Mouse (Mus musculus): ENCODE measurements around the gene Mylk. TPM values are rescaled to one million over a fixed set of nuclear protein-coding genes. Genes with fewer than 3 reads are reported as not detected.
A peak's percentile ranks its signal among the peaks of the same experiment; 100 is the strongest.

Mylk gene
- polyA plus RNA-seq, 1 experiment from 2014 or later, result 262 TPM

DNA sequence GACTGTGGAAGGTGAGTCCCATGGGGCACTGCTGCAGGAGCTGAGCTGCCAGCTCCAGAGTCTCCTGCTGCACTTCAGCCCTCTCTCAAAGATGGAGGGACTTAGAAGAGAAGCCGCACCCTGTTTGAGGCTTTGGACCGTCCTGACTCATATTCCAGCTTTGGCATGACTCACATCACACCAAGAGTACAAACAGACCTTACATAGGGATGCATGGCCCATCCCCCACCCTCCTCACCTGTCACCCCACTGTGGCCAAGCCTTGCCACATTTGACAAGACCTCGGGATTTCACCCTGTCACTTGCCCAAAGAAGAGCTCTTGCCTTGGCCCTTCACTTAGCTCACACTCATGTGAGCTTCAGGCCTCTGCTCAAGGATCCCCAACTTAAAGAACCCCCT, 115.8 kb downstream of the Mylk start:
- no peaks in the 10 kb centered on the region for H3K4me1 ChIP-seq (ENCODE audit: control insufficient read depth, insufficient read depth, low read length)
- H3K27ac ChIP-seq (ENCODE audit: low read length), result no peak overlapping the region
- WGBS, result 90% methylated on average over 3 of the region's 3 CpGs
- H3K36me3 ChIP-seq (ENCODE audit: control insufficient read depth, insufficient read depth, low read length), result no peaks in the 10 kb centered on the region
- no peaks in the 10 kb centered on the region for H3K27me3 ChIP-seq (ENCODE audit: control insufficient read depth, insufficient read depth, low read length)
- H3K4me2 ChIP-seq (replicated peaks; ENCODE audit: low read depth, low read length), result no peak overlapping the region
- no peak overlapping the region for H3K4me3 ChIP-seq (ENCODE audit: low read depth, low read length)
- ATAC-seq (ENCODE audit: insufficient number of reproducible peaks, insufficient read depth, low FRiP score, low read depth), result no peak
- H3K9ac ChIP-seq (replicated peaks; ENCODE audit: low read depth, low read length), result no peak overlapping the region
- no peaks in the 10 kb centered on the region for H3K9me3 ChIP-seq (ENCODE audit: control insufficient read depth, low read depth, low read length)

GRCm38 (mm10) chr16:34861744-34862365, 116.8 kb downstream of the Mylk start:
- Histone ChIP-seq H3K27ac (ENCODE audit: low read length) (no peak overlapping the region), H3K4me3 (ENCODE audit: low read depth, low read length) (no peak overlapping the region), H3K9me3 (ENCODE audit: control insufficient read depth, low read depth, low read length) (no peaks in the 10 kb centered on the region), H3K4me1 (ENCODE audit: control insufficient read depth, insufficient read depth, low read length) (no peaks in the 10 kb centered on the region), H3K4me2 (replicated peaks; ENCODE audit: low read depth, low read length) (no peak overlapping the region), H3K36me3 (ENCODE audit: control insufficient read depth, insufficient read depth, low read length) (no peaks in the 10 kb centered on the region), H3K9ac (replicated peaks; ENCODE audit: low read depth, low read length) (no peak overlapping the region), H3K27me3 (ENCODE audit: control insufficient read depth, insufficient read depth, low read length) (no peaks in the 10 kb centered on the region)
- no peak for ATAC-seq (ENCODE audit: insufficient number of reproducible peaks, insufficient read depth, low FRiP score, low read depth)
- WGBS, result 64% methylated on average over 10 of the region's 10 CpGs

- Histone ChIP-seq H3K36me3 (ENCODE audit: control insufficient read depth, insufficient read depth, low read length) (no peaks in the 10 kb centered on the region), H3K4me2 (replicated peaks; ENCODE audit: low read depth, low read length) (no peak overlapping the region), H3K9me3 (ENCODE audit: control insufficient read depth, low read depth, low read length) (no peaks in the 10 kb centered on the region), H3K27ac (ENCODE audit: low read length) (no peak overlapping the region), H3K9ac (replicated peaks; ENCODE audit: low read depth, low read length) (no peak overlapping the region), H3K4me3 (ENCODE audit: low read depth, low read length) (no peak overlapping the region), H3K4me1 (ENCODE audit: control insufficient read depth, insufficient read depth, low read length) (no peaks in the 10 kb centered on the region), H3K27me3 (ENCODE audit: control insufficient read depth, insufficient read depth, low read length) (no peaks in the 10 kb centered on the region)
- 86% methylated on average over 4 of the region's 4 CpGs for WGBS
- no peak for ATAC-seq (ENCODE audit: insufficient number of reproducible peaks, insufficient read depth, low FRiP score, low read depth)
Measured at GRCm38 (mm10) chr16:34865373-34865772, 120.4 kb downstream of the Mylk start.

GRCm38 (mm10) chr16:34867217-34867616, 122.2 kb downstream of the Mylk start:
- H3K4me1 ChIP-seq (ENCODE audit: control insufficient read depth, insufficient read depth, low read length), result no peaks in the 10 kb centered on the region
- WGBS, result 96% methylated on average over 2 of the region's 2 CpGs
- ATAC-seq (ENCODE audit: insufficient number of reproducible peaks, insufficient read depth, low FRiP score, low read depth), result no peak
- H3K36me3 ChIP-seq (ENCODE audit: control insufficient read depth, insufficient read depth, low read length), result no peaks in the 10 kb centered on the region
- H3K27me3 ChIP-seq (ENCODE audit: control insufficient read depth, insufficient read depth, low read length), result no peaks in the 10 kb centered on the region
- no peak overlapping the region for H3K4me2 ChIP-seq (replicated peaks; ENCODE audit: low read depth, low read length)
- H3K9ac ChIP-seq (replicated peaks; ENCODE audit: low read depth, low read length), result no peak overlapping the region
- H3K9me3 ChIP-seq (ENCODE audit: control insufficient read depth, low read depth, low read length), result no peaks in the 10 kb centered on the region
- H3K27ac ChIP-seq (ENCODE audit: low read length), result no peak overlapping the region
- H3K4me3 ChIP-seq (ENCODE audit: low read depth, low read length), result no peak overlapping the region

DNA sequence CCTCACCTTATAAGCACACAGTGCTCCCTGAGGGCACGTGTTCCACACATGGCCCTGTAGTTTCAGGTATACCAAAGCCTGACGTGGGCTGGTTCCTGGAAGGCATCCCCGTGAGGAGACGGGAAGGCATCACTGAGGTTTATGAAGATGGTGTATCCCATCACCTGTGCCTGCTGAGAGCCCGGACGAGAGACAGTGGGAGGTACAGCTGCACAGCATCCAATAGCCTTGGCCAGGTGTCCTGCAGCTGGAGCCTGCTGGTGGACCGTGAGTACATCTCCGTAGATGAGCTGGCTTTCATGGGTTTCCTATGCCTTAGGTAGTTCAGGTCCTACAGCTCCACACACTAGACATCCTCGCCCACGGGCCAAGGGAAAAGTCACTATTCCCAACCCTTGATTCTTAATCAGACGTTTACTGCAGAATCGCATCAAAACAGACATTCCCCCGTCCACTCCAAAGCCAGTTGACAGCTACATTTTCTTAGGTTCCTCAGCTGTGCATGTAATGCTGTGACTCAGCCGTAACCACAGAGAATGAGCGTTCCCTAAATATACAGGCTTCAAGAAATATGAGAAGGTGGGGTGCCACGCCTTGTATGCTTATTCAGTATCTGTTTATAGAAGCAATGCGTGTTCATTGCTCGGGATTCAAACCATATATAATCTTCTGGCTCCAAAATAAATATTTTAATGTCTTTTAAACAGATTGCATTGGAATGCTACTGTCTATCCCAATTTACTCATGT, 135.2 kb downstream of the Mylk start:
- no peak overlapping the region for H3K27ac ChIP-seq (ENCODE audit: low read length)
- H3K9ac ChIP-seq (replicated peaks; ENCODE audit: low read depth, low read length), result no peak overlapping the region
- H3K4me3 ChIP-seq (ENCODE audit: low read depth, low read length), result no peak overlapping the region
- no peaks in the 10 kb centered on the region for H3K36me3 ChIP-seq (ENCODE audit: control insufficient read depth, insufficient read depth, low read length)
- ATAC-seq (ENCODE audit: insufficient number of reproducible peaks, insufficient read depth, low FRiP score, low read depth), result 0 out of 2 replicates have a peak, but pooled peaks have one; percentile 11
- H3K27me3 ChIP-seq (ENCODE audit: control insufficient read depth, insufficient read depth, low read length), result no peaks in the 10 kb centered on the region
- WGBS, result 65% methylated on average over 18 of the region's 18 CpGs
- no peaks in the 10 kb centered on the region for H3K9me3 ChIP-seq (ENCODE audit: control insufficient read depth, low read depth, low read length)
- no peak overlapping the region for H3K4me2 ChIP-seq (replicated peaks; ENCODE audit: low read depth, low read length)
- peaks cover 9% of the 10 kb centered on the region; the same call in 1 of the 2 replicates for H3K4me1 ChIP-seq (ENCODE audit: control insufficient read depth, insufficient read depth, low read length)

- Histone ChIP-seq H3K36me3 (ENCODE audit: control insufficient read depth, insufficient read depth, low read length) (no peaks in the 10 kb centered on the region), H3K27ac (ENCODE audit: low read length) (no peak overlapping the region), H3K9me3 (ENCODE audit: control insufficient read depth, low read depth, low read length) (no peaks in the 10 kb centered on the region), H3K4me2 (replicated peaks; ENCODE audit: low read depth, low read length) (no peak overlapping the region), H3K9ac (replicated peaks; ENCODE audit: low read depth, low read length) (no peak overlapping the region), H3K4me3 (ENCODE audit: low read depth, low read length) (no peak overlapping the region), H3K4me1 (ENCODE audit: control insufficient read depth, insufficient read depth, low read length) (peaks cover 9% of the 10 kb centered on the region; the same call in 1 of the 2 replicates), H3K27me3 (ENCODE audit: control insufficient read depth, insufficient read depth, low read length) (no peaks in the 10 kb centered on the region)
- 45% methylated on average over 4 of the region's 4 CpGs for WGBS
- ATAC-seq (ENCODE audit: insufficient number of reproducible peaks, insufficient read depth, low FRiP score, low read depth), result no peak
Measured at GRCm38 (mm10) chr16:34880815-34881214, 135.8 kb downstream of the Mylk start.

DNA sequence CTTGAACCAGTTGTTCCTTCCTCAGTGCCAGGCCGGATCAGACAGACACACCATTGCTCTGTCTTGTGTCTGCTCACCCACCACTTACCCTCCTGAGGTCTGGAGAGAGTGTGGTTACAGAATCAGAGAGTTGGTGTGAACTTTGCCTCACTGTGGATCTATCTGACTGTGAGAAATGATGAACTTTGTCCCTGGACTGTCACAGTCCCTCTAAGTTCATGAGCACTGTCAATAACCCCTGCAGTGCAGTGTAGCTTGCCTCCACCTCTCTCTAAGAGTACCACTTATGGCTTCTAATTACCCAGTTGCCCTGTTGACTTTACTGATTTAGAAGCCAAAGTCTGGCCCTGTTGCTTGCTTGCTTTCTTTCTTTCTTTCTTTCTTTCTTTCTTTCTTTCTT, 142.0 kb downstream of the Mylk start:
- H3K36me3 ChIP-seq (ENCODE audit: control insufficient read depth, insufficient read depth, low read length), result no peaks in the 10 kb centered on the region
- no peak overlapping the region for H3K4me3 ChIP-seq (ENCODE audit: low read depth, low read length)
- H3K4me2 ChIP-seq (replicated peaks; ENCODE audit: low read depth, low read length), result no peak overlapping the region
- no peak overlapping the region for H3K27ac ChIP-seq (ENCODE audit: low read length)
- no peak for ATAC-seq (ENCODE audit: insufficient number of reproducible peaks, insufficient read depth, low FRiP score, low read depth)
- WGBS, result 96% methylated on average over 1 of the region's 1 CpGs
- H3K9me3 ChIP-seq (ENCODE audit: control insufficient read depth, low read depth, low read length), result no peaks in the 10 kb centered on the region
- H3K4me1 ChIP-seq (ENCODE audit: control insufficient read depth, insufficient read depth, low read length), result no peaks in the 10 kb centered on the region
- H3K9ac ChIP-seq (replicated peaks; ENCODE audit: low read depth, low read length), result no peak overlapping the region
- no peaks in the 10 kb centered on the region for H3K27me3 ChIP-seq (ENCODE audit: control insufficient read depth, insufficient read depth, low read length)

- no peaks in the 10 kb centered on the region for H3K27me3 ChIP-seq (ENCODE audit: control insufficient read depth, insufficient read depth, low read length)
- 79% methylated on average over 3 of the region's 3 CpGs for WGBS
- H3K27ac ChIP-seq (ENCODE audit: low read length), result no peak overlapping the region
- H3K9ac ChIP-seq (replicated peaks; ENCODE audit: low read depth, low read length), result no peak overlapping the region
- no peak for ATAC-seq (ENCODE audit: insufficient number of reproducible peaks, insufficient read depth, low FRiP score, low read depth)
- no peaks in the 10 kb centered on the region for H3K36me3 ChIP-seq (ENCODE audit: control insufficient read depth, insufficient read depth, low read length)
- H3K4me2 ChIP-seq (replicated peaks; ENCODE audit: low read depth, low read length), result no peak overlapping the region
- H3K4me3 ChIP-seq (ENCODE audit: low read depth, low read length), result no peak overlapping the region
- H3K4me1 ChIP-seq (ENCODE audit: control insufficient read depth, insufficient read depth, low read length), result peaks cover 2% of the 10 kb centered on the region; the same call in 1 of the 2 replicates
- H3K9me3 ChIP-seq (ENCODE audit: control insufficient read depth, low read depth, low read length), result no peaks in the 10 kb centered on the region
Measured at GRCm38 (mm10) chr16:34894016-34894415, 149.0 kb downstream of the Mylk start.
